Mouse (Mus musculus): ENCODE results near the gene N4bp1. TPM values are rescaled to one million over a fixed set of nuclear protein-coding genes. Genes with fewer than 3 reads are reported as not detected.

Gene N4bp1
- polyA plus RNA-seq, 1 experiment from 2014 or later, result 10.7 TPM

DNA sequence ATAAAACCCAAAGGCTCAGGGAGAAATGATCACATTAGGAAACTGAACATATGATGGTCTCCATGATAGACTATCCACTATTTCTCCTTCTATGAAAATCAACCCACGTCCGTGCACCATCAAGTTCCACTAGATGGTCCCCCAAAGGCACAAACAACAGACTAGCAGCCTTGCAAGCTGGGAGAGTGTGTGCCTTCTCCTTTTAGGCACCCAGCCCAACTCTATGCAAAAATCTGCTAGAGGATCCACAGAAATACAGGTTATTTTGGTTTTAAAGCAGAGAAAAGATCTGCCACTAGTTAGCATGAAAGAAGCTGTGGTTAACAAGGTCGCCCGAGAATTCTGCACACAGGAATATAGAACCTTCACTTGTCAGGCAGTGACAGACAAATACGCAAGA lies 39.2 kb downstream of the N4bp1 start:
- H3K9me3 ChIP-seq (ENCODE audit: control insufficient read depth, low read length), result no peaks in the 10 kb centered on the region
- no peaks in the 10 kb centered on the region for H3K27me3 ChIP-seq (replicated peaks; ENCODE audit: control insufficient read depth, insufficient read depth, low read length)
- no peak overlapping the region for H3K27ac ChIP-seq (replicated peaks; ENCODE audit: low read depth, low read length)
- no peak overlapping the region for H3K9ac ChIP-seq (ENCODE audit: low read depth, low read length)
- no peak overlapping the region for H3K4me3 ChIP-seq (ENCODE audit: low read depth, low read length)
- 88% methylated on average over 5 of the region's 5 CpGs for WGBS
- peaks cover 70% of the 10 kb centered on the region for H3K36me3 ChIP-seq (ENCODE audit: control insufficient read depth, insufficient read depth, low read length)
- no peak for ATAC-seq (ENCODE audit: low read depth)
- no peak overlapping the region for H3K4me2 ChIP-seq (ENCODE audit: low read depth, low read length)
- no peaks in the 10 kb centered on the region for H3K4me1 ChIP-seq (ENCODE audit: control insufficient read depth, insufficient read depth, low read length)
- DNase-seq (ENCODE audit: low spot score), result no peak

DNA sequence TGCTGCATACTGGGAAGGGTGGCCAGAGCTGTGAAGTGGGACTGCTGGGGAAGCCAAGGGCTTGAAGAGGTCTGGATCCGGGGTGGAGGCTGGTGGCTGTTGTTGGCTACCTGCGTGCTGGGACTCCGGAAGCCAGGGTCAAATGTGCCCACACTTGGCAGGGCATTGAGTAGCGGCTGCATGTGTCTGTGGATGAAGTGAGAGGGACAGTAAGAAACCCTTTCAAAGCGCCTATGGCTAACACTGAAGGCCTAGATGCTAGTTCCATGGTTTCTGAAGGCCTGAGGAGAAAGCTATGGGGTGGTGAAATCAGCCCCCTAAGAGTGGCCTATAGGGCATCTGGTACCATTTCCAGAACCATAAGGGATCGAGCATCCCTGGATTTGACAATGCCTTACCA lies 40.2 kb downstream of the N4bp1 start:
- 96% methylated on average over 6 of the region's 6 CpGs for WGBS
- Histone ChIP-seq H3K9me3 (ENCODE audit: control insufficient read depth, low read length) (no peaks in the 10 kb centered on the region), H3K9ac (ENCODE audit: low read depth, low read length) (no peak overlapping the region), H3K4me1 (ENCODE audit: control insufficient read depth, insufficient read depth, low read length) (no peaks in the 10 kb centered on the region), H3K27ac (replicated peaks; ENCODE audit: low read depth, low read length) (no peak overlapping the region), H3K4me2 (ENCODE audit: low read depth, low read length) (no peak overlapping the region), H3K4me3 (ENCODE audit: low read depth, low read length) (no peak overlapping the region), H3K36me3 (ENCODE audit: control insufficient read depth, insufficient read depth, low read length) (peaks cover 73% of the 10 kb centered on the region), H3K27me3 (replicated peaks; ENCODE audit: control insufficient read depth, insufficient read depth, low read length) (no peaks in the 10 kb centered on the region)
- ATAC-seq (ENCODE audit: low read depth) (no peak), DNase-seq (ENCODE audit: low spot score) (no peak)

DNA sequence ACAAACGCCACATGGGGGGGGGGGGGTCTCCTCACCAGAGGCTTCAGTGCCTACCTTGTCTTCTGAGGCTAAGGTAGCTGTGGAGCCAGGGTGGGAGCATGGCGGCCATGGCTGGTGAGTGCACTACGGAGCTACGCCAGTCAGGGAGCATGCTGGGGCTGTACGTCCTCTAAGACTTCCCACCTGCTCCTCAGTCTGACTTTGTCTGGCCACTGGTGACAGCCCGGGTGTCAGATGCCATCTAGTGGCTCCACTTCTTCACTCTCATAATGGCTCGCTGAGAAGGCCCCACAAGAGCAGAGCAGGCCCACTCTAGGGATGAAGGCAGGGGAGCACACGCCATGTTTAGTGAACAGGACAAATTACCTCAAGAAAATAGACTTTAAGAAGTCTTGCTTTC lies 41.2 kb downstream of the N4bp1 start:
- Histone ChIP-seq H3K4me1 (ENCODE audit: control insufficient read depth, insufficient read depth, low read length) (no peaks in the 10 kb centered on the region), H3K27me3 (replicated peaks; ENCODE audit: control insufficient read depth, insufficient read depth, low read length) (no peaks in the 10 kb centered on the region), H3K9me3 (ENCODE audit: control insufficient read depth, low read length) (no peaks in the 10 kb centered on the region), H3K9ac (ENCODE audit: low read depth, low read length) (no peak overlapping the region), H3K4me3 (ENCODE audit: low read depth, low read length) (no peak overlapping the region), H3K4me2 (ENCODE audit: low read depth, low read length) (no peak overlapping the region), H3K27ac (replicated peaks; ENCODE audit: low read depth, low read length) (no peak overlapping the region), H3K36me3 (ENCODE audit: control insufficient read depth, insufficient read depth, low read length) (peaks cover 79% of the 10 kb centered on the region)
- 72% methylated on average over 8 of the region's 8 CpGs for WGBS
- DNase-seq (ENCODE audit: low spot score) (peak; percentile 59), ATAC-seq (ENCODE audit: low read depth) (no peak)

DNA sequence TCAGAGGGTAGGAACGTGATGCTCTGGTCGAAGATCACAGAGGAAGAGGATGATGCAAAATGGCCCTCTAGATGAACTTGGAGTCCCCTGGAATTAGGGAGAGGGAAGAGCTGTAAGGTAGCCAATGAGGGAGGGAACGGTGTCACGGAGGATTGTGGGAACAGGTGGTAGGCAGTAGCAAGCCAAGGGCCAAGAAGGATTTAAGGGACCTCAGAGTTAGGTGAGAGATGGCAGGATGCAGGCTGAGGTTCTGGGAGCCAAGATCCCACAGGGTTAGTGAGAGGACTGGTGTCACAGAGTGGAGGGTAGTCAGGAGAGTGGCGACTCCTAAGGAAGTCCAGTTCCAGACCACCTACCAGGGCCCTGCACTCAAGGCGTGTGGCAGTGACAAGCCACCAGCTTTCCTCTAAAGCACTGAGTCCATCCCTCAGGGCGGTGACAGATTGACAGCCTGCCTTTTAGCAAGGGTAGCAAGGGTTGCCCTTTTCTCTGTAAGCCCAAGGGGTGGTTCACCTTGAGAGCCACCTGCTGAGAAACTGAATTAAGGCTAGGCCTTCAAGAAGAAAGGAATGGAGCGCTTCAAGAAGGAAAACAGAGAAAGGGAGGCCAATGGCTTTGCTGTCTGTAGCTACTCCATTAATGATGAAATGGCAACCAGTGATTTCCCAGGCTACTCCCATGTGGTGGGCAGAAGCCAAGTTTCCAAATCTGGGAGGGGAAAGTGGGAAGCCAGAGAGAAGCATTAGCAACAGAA lies 43.3 kb downstream of the N4bp1 start:
- WGBS, result 93% methylated on average over 8 of the region's 8 CpGs
- Histone ChIP-seq H3K27me3 (replicated peaks; ENCODE audit: control insufficient read depth, insufficient read depth, low read length) (no peaks in the 10 kb centered on the region), H3K9me3 (ENCODE audit: control insufficient read depth, low read length) (no peaks in the 10 kb centered on the region), H3K9ac (ENCODE audit: low read depth, low read length) (no peak overlapping the region), H3K4me2 (ENCODE audit: low read depth, low read length) (no peak overlapping the region), H3K4me1 (ENCODE audit: control insufficient read depth, insufficient read depth, low read length) (no peaks in the 10 kb centered on the region), H3K4me3 (ENCODE audit: low read depth, low read length) (no peak overlapping the region), H3K36me3 (ENCODE audit: control insufficient read depth, insufficient read depth, low read length) (peaks cover 62% of the 10 kb centered on the region), H3K27ac (replicated peaks; ENCODE audit: low read depth, low read length) (no peak overlapping the region)
- DNase-seq (ENCODE audit: low spot score), result no peak
- no peak for ATAC-seq (ENCODE audit: low read depth)

DNA sequence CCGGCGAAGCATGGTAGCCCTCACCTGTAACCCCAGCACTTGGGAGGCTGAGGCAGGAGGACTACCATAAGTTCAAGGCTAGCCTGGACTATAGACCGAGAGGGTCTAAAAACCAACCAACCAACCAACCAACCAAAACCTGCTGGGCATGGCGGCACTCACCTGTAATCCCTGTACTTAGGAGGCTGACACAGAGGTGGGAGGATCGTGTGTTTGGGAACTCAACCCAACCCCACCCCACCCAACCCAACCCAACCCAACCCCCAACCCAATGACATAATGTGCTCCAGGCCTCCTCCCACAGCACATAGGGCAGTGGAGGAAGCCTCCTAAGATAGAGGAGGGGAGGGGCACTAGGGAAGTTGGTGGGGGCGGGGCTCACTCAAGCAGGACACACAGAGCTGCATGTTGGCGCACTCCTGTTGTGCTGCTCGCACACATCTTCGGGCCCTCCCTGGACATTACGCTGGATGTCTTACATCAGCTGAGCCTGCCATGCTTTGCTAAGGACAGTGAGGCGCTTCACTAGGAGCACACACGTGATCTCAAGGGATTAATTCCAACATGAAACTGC lies 44.9 kb downstream of the N4bp1 start:
- Histone ChIP-seq H3K4me2 (ENCODE audit: low read depth, low read length) (no peak overlapping the region), H3K36me3 (ENCODE audit: control insufficient read depth, insufficient read depth, low read length) (peaks cover 49% of the 10 kb centered on the region), H3K9me3 (ENCODE audit: control insufficient read depth, low read length) (no peaks in the 10 kb centered on the region), H3K9ac (ENCODE audit: low read depth, low read length) (no peak overlapping the region), H3K4me3 (ENCODE audit: low read depth, low read length) (no peak overlapping the region), H3K4me1 (ENCODE audit: control insufficient read depth, insufficient read depth, low read length) (no peaks in the 10 kb centered on the region), H3K27me3 (replicated peaks; ENCODE audit: control insufficient read depth, insufficient read depth, low read length) (no peaks in the 10 kb centered on the region), H3K27ac (replicated peaks; ENCODE audit: low read depth, low read length) (no peak overlapping the region)
- no peak for DNase-seq (ENCODE audit: low spot score)
- WGBS, result 95% methylated on average over 12 of the region's 12 CpGs
- no peak for ATAC-seq (ENCODE audit: low read depth)

DNA sequence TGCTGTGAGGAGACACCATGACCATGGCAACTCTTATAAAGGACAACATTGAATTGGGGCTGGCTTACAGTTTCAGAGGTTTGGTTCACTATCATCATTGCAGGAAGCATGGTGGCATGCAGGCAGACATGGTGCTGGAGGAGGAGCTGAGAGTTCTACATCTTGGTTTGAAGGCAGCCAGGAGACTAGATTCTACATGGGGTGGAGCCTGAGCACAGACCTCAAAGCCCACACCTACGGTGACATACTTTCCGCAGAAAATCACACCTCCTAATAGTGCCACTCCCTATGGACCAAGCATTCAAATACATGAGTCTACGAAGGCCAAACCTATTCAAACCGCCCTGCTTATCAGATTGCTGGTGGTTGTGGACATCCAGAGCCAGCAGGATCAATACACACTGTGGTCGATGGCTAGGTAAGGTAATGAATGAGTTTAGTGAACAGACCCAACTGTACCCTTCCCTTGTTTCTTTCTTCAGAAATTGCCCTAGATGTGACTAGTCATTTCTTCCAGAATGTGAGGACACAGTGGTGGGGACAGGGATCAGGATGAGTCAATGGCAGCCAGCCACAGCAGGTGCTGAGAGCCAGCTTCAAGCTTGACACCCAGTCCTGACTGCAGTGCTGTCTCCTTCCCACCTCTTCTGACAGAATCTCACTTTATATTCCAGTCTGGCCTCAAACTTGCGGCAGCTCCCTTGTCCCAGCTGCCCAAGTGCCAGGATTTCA lies 46.2 kb downstream of the N4bp1 start:
- Histone ChIP-seq H3K4me2 (ENCODE audit: low read depth, low read length) (no peak overlapping the region), H3K27ac (replicated peaks; ENCODE audit: low read depth, low read length) (no peak overlapping the region), H3K9me3 (ENCODE audit: control insufficient read depth, low read length) (no peaks in the 10 kb centered on the region), H3K4me3 (ENCODE audit: low read depth, low read length) (no peak overlapping the region), H3K36me3 (ENCODE audit: control insufficient read depth, insufficient read depth, low read length) (peaks cover 40% of the 10 kb centered on the region), H3K27me3 (replicated peaks; ENCODE audit: control insufficient read depth, insufficient read depth, low read length) (no peaks in the 10 kb centered on the region), H3K9ac (ENCODE audit: low read depth, low read length) (no peak overlapping the region), H3K4me1 (ENCODE audit: control insufficient read depth, insufficient read depth, low read length) (no peaks in the 10 kb centered on the region)
- DNase-seq (ENCODE audit: low spot score) (no peak), ATAC-seq (ENCODE audit: low read depth) (no peak)
- WGBS, result 90% methylated on average over 6 of the region's 6 CpGs

DNA sequence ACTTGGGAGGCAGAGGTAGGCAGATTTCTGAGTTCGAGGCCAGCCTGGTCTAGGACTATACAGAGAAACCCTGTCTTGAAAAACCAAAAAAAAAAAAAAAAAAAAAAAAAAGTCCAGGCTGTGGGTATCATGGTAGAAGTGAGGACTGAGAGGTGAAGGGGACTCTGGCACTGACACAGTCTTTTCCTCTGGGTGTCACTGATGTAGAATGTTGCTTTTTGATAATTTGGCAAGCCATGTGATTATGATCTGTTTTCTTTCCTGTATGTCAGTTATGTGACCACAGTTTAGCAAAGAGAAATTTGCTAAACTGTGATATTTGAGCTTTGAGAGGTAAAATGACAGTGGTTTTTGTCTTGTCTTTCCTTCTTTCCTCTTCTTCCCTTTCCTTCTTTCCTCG lies 47.8 kb downstream of the N4bp1 start:
- no peak overlapping the region for H3K27ac ChIP-seq (replicated peaks; ENCODE audit: low read depth, low read length)
- H3K9ac ChIP-seq (ENCODE audit: low read depth, low read length), result no peak overlapping the region
- H3K4me2 ChIP-seq (ENCODE audit: low read depth, low read length), result no peak overlapping the region
- no peaks in the 10 kb centered on the region for H3K9me3 ChIP-seq (ENCODE audit: control insufficient read depth, low read length)
- ATAC-seq (ENCODE audit: low read depth) (no peak), DNase-seq (ENCODE audit: low spot score) (no peak)
- H3K4me1 ChIP-seq (ENCODE audit: control insufficient read depth, insufficient read depth, low read length), result no peaks in the 10 kb centered on the region
- WGBS, result 80% methylated on average over 2 of the region's 2 CpGs
- H3K27me3 ChIP-seq (replicated peaks; ENCODE audit: control insufficient read depth, insufficient read depth, low read length), result no peaks in the 10 kb centered on the region
- H3K4me3 ChIP-seq (ENCODE audit: low read depth, low read length), result no peak overlapping the region
- peaks cover 26% of the 10 kb centered on the region for H3K36me3 ChIP-seq (ENCODE audit: control insufficient read depth, insufficient read depth, low read length)

DNA sequence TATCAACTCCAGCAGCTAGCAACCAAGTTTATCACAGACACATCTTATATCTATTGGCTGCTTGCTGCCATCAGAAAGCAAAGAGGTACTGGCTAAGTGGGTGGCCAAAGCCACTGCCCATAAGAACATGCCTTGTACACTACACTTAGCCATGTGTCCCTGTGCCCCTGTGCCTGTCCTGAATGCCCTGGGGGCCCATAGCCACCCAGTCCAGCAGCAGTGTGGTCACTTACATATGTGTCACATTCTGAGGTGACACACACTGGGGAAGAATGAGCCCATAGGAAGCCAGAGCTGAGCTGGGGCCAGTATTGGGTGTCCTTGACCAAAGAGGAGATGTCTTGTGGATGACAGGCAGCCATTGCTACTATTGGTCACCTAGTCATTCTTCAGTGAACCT lies 49.2 kb downstream of the N4bp1 start:
- no peak overlapping the region for H3K27ac ChIP-seq (replicated peaks; ENCODE audit: low read depth, low read length)
- no peak overlapping the region for H3K4me3 ChIP-seq (ENCODE audit: low read depth, low read length)
- no peak for ATAC-seq (ENCODE audit: low read depth)
- H3K9ac ChIP-seq (ENCODE audit: low read depth, low read length), result no peak overlapping the region
- DNase-seq (ENCODE audit: low spot score), result no peak
- no peaks in the 10 kb centered on the region for H3K4me1 ChIP-seq (ENCODE audit: control insufficient read depth, insufficient read depth, low read length)
- H3K27me3 ChIP-seq (replicated peaks; ENCODE audit: control insufficient read depth, insufficient read depth, low read length), result no peaks in the 10 kb centered on the region
- H3K36me3 ChIP-seq (ENCODE audit: control insufficient read depth, insufficient read depth, low read length), result peaks cover 12% of the 10 kb centered on the region; the same call in 1 of the 2 replicates
- H3K9me3 ChIP-seq (ENCODE audit: control insufficient read depth, low read length), result no peaks in the 10 kb centered on the region
- no peak overlapping the region for H3K4me2 ChIP-seq (ENCODE audit: low read depth, low read length)
